Mouse (Mus musculus) neutrophil, adult 65 days (primary cell): ENCODE measurements around the gene Hist1h1d. TPM values are rescaled to one million over a fixed set of nuclear protein-coding genes. Genes with fewer than 3 reads are reported as not detected.

Source experiments
- total RNA-seq: library from RNA; stranded (reverse); gene quantifications from 2 replicates; pipeline ENCODE4 v1.2.4, GENCODE M21; 2023

The Hist1h1d gene
- total RNA-seq, 1 experiment from 2014 or later, result 65.0 TPM

Other genes starting within 250 kb of the Hist1h1d start
- 7.8 and 8.0 TPM in 2 replicates for gene Zfp322a, start 184.1 kb upstream of the Hist1h1d start, total RNA-seq
- gene Abt1, start 129.4 kb upstream of the Hist1h1d start, total RNA-seq, result 9.1 and 10.2 TPM in 2 replicates
- not detected in 2 replicates for gene Btn1a1, start 87.4 kb upstream of the Hist1h1d start, total RNA-seq
- not detected in 2 replicates for gene Btn2a2, start 64.4 kb upstream of the Hist1h1d start, total RNA-seq
- 492 and 1,085 TPM in 2 replicates for gene Hist1h4h, start 22.2 kb upstream of the Hist1h1d start, total RNA-seq
- gene Hist1h2af, start 19.4 kb upstream of the Hist1h1d start, total RNA-seq, result 675 and 802 TPM in 2 replicates
- gene Hist1h3g, start 17.8 kb upstream of the Hist1h1d start, total RNA-seq, result 96.3 and 179 TPM in 2 replicates
- 54.8 and 79.6 TPM in 2 replicates for gene Hist1h2bh, start 9.9 kb upstream of the Hist1h1d start, total RNA-seq
- gene Hist1h3f, start 9.2 kb upstream of the Hist1h1d start, total RNA-seq, result 164 and 316 TPM in 2 replicates
- gene Hist1h4f, start 1.6 kb upstream of the Hist1h1d start, total RNA-seq, result 1,320 and 1,633 TPM in 2 replicates
- 389 and 653 TPM in 2 replicates for gene Hist1h3e, start 9.1 kb downstream of the Hist1h1d start, total RNA-seq
- gene Hist1h2ae, start 18.0 kb downstream of the Hist1h1d start, total RNA-seq, result 112 and 128 TPM in 2 replicates
- 877 and 1,185 TPM in 2 replicates for gene Hist1h2bg, start 18.1 kb downstream of the Hist1h1d start, total RNA-seq
- gene Hist1h2bf, start 20.9 kb downstream of the Hist1h1d start, total RNA-seq, result 501 and 811 TPM in 2 replicates
- gene Hist1h2ad, start 21.1 kb downstream of the Hist1h1d start, total RNA-seq, result 41.5 and 76.0 TPM in 2 replicates
- gene Hist1h3d, start 22.5 kb downstream of the Hist1h1d start, total RNA-seq, result 49.0 and 98.9 TPM in 2 replicates
- 447 and 512 TPM in 2 replicates for gene Hist1h4d, start 28.3 kb downstream of the Hist1h1d start, total RNA-seq
- 59.1 and 80.7 TPM in 2 replicates for gene Hist1h2be, start 67.9 kb downstream of the Hist1h1d start, total RNA-seq
- 628 and 671 TPM in 2 replicates for gene Hist1h1e, start 69.3 kb downstream of the Hist1h1d start, total RNA-seq
- 21.4 and 34.7 TPM in 2 replicates for gene Hist1h2ac, start 130.7 kb downstream of the Hist1h1d start, total RNA-seq
- 85.6 and 87.8 TPM in 2 replicates for gene Hist1h2bc, start 130.9 kb downstream of the Hist1h1d start, total RNA-seq
- 0.75 TPM in 1 of 2 replicates, not detected in the other for gene Hist1h1t, start 142.6 kb downstream of the Hist1h1d start, total RNA-seq
- 147 and 286 TPM in 2 replicates for gene Hist1h4c, start 145.2 kb downstream of the Hist1h1d start, total RNA-seq
- 2.0 and 2.2 TPM in 2 replicates for gene Hfe, start 157.6 kb downstream of the Hist1h1d start, total RNA-seq
- 1,418 and 1,573 TPM in 2 replicates for gene Hist1h1c, start 185.5 kb downstream of the Hist1h1d start, total RNA-seq
- 379 and 485 TPM in 2 replicates for gene Hist1h3c, start 192.3 kb downstream of the Hist1h1d start, total RNA-seq
- gene Hist1h2bb, start 193.5 kb downstream of the Hist1h1d start, total RNA-seq, result 566 and 573 TPM in 2 replicates
- 470 and 881 TPM in 2 replicates for gene Hist1h2ab, start 197.9 kb downstream of the Hist1h1d start, total RNA-seq
- gene Hist1h3b, start 199.0 kb downstream of the Hist1h1d start, total RNA-seq, result 584 and 951 TPM in 2 replicates
- gene Hist1h4b, start 203.8 kb downstream of the Hist1h1d start, total RNA-seq, result 196 and 310 TPM in 2 replicates
- gene Hist1h4a, start 208.0 kb downstream of the Hist1h1d start, total RNA-seq, result 278 and 356 TPM in 2 replicates
- 546 and 576 TPM in 2 replicates for gene Hist1h3a, start 209.1 kb downstream of the Hist1h1d start, total RNA-seq
- gene Hist1h1a, start 210.4 kb downstream of the Hist1h1d start, total RNA-seq, result 193 and 241 TPM in 2 replicates
- not detected in 2 replicates for gene Trim38, start 216.7 kb downstream of the Hist1h1d start, total RNA-seq